Mouse (Mus musculus) liver, embryonic 12.5 days (tissue): ENCODE results near the gene Agbl2. TPM values are rescaled to one million over a fixed set of nuclear protein-coding genes. Genes with fewer than 3 reads are reported as not detected.

ENCODE experiments used
- ATAC-seq: fragments of 200-750 bp; cut with Nextera tagmentation; 2 replicates; pipeline ENCODE4 v1.8.0; 2017; ENCODE audit warnings: moderate number of reproducible peaks, mild to moderate bottlenecking, moderate library complexity
- H3K27ac ChIP-seq: fragments of 300-500 bp; sonication (generic); 2 replicates; pipeline ENCODE4 v1.5.1; 2016; ENCODE audit warnings: mild to moderate bottlenecking
- H3K27me3 ChIP-seq: fragments of 300-500 bp; sonication (generic); replicated peaks from 2 replicates; pipeline ENCODE4 v1.6.1; 2016; ENCODE audit warnings: mild to moderate bottlenecking, moderate library complexity
- H3K36me3 ChIP-seq: fragments of 300-500 bp; sonication (generic); 2 replicates; pipeline ENCODE4 v1.6.1; 2016; ENCODE audit warnings: mild to moderate bottlenecking, moderate library complexity
- H3K4me1 ChIP-seq: fragments of 300-500 bp; sonication (generic); 2 replicates; pipeline ENCODE4 v1.6.1; 2016
- H3K4me2 ChIP-seq: fragments of 300-500 bp; sonication (generic); 2 replicates; pipeline ENCODE4 v1.6.1; 2016; ENCODE audit warnings: mild to moderate bottlenecking, moderate library complexity
- H3K4me3 ChIP-seq: fragments of 300-500 bp; sonication (generic); 2 replicates; pipeline ENCODE4 v1.5.1; 2016; ENCODE audit warnings: mild to moderate bottlenecking, moderate library complexity
- H3K9ac ChIP-seq: fragments of 300-500 bp; sonication (generic); 2 replicates; pipeline ENCODE4 v1.6.1; 2016; ENCODE audit warnings: mild to moderate bottlenecking, moderate library complexity
- H3K9me3 ChIP-seq: fragments of 300-500 bp; sonication (generic); replicated peaks from 2 replicates; pipeline ENCODE4 v1.6.1; 2016; ENCODE audit warnings: mild to moderate bottlenecking, moderate library complexity
- WGBS: fragments of 180-500 bp; shearing (Covaris S2); methylation state at CpG from one replicate; pipeline ENCODE4 v1.1.7; 2016; ENCODE audit not compliant: insufficient replicate concordance; 5-methylcytosine and 5-hydroxymethylcytosine counted together
- polyA plus RNA-seq: library from polyadenylated mRNA; unstranded; fragments of >200 nt; fragmentation: Nextera tagmentation; extraction: Ambion mirVana; gene quantifications from 2 replicates; pipeline ENCODE4 v1.2.1, GENCODE M21; 2016

The Agbl2 gene
- polyA plus RNA-seq, 1 experiment from 2014 or later = 0.07 TPM

DNA sequence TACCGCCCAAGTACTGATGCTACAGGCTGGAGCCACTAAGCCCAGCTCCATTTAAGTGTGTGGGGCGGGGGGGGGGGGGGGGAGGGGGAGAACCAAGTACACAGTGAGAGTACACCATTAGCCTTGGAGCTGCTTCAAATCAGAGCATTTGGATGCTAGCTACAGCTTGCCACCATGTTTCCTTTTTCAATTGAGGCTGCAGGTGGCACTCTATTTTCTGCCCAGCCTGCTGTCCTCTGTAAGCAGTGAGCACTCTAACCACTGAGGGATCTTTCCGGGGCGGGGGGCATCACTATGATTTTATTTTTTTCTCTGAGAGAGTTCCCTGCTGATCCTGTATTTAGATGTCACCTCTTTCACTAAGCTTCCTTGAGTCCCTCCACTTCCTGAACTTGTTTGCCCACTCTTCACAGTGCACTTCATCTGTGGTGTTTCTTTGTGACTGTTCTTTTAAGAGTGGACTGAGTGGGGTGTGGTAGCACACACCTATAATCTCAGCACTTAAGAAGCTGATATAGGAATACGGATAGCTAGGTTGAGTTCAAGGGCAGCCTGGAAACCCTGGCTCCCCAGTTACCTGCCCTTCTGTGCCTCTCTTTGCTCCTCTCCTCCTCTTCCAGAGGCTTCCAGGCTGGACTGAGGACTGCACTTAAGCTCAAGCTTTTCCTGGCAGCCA lies 95.2 kb downstream of the Agbl2 start:
- WGBS = 47% methylated on average over 5 of the region's 5 CpGs
- H3K36me3 ChIP-seq = no peaks in the 10 kb centered on the region
- peaks cover 48% of the 10 kb centered on the region for H3K27me3 ChIP-seq
- H3K4me3 ChIP-seq = no peak overlapping the region
- peaks cover 19% of the 10 kb centered on the region for H3K4me1 ChIP-seq
- H3K9ac ChIP-seq = no peak overlapping the region
- H3K27ac ChIP-seq = no peak overlapping the region
- no peak for ATAC-seq
- H3K9me3 ChIP-seq = no peaks in the 10 kb centered on the region
- no peak overlapping the region for H3K4me2 ChIP-seq

DNA sequence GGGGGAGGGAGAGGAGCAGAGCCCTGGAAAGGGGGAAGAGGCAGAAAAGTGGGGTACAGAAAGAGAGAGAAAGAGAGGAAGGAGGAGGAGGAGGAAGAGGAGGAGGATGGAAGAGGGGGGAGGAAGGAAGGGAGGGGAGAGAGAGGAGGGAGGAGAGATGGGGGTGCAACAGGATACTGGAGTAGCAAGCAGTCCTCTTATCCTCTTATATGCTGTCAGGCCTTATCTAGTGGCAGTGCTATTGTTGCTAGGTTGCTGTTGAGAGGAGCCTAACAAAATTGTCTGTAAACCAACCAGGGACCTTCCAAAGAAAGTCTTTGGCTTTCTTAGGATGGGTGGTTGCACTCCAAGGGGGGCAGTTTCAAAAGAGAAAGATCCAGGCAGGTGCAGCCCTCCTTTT lies 96.9 kb downstream of the Agbl2 start:
- H3K27me3 ChIP-seq = peaks cover 65% of the 10 kb centered on the region
- no peak overlapping the region for H3K4me3 ChIP-seq
- H3K36me3 ChIP-seq = no peaks in the 10 kb centered on the region
- H3K9me3 ChIP-seq = 0 out of 2 replicates have a peak, but pooled peaks cover 5% of the 10 kb centered on the region
- ATAC-seq = no peak
- H3K4me1 ChIP-seq = peaks cover 19% of the 10 kb centered on the region
- H3K9ac ChIP-seq = no peak overlapping the region
- H3K4me2 ChIP-seq = no peak overlapping the region
- H3K27ac ChIP-seq = no peak overlapping the region

GRCm38 (mm10) chr2:90880144-90880785 lies 97.7 kb downstream of the Agbl2 start:
- Histone ChIP-seq H3K9ac (no peak overlapping the region), H3K4me3 (no peak overlapping the region), H3K9me3 (0 out of 2 replicates have a peak, but pooled peaks cover 5% of the 10 kb centered on the region), H3K27ac (no peak overlapping the region), H3K27me3 (peaks cover 73% of the 10 kb centered on the region), H3K4me1 (peaks cover 23% of the 10 kb centered on the region), H3K4me2 (no peak overlapping the region), H3K36me3 (no peaks in the 10 kb centered on the region)
- WGBS = 24% methylated on average over 6 of the region's 6 CpGs
- no peak for ATAC-seq

DNA sequence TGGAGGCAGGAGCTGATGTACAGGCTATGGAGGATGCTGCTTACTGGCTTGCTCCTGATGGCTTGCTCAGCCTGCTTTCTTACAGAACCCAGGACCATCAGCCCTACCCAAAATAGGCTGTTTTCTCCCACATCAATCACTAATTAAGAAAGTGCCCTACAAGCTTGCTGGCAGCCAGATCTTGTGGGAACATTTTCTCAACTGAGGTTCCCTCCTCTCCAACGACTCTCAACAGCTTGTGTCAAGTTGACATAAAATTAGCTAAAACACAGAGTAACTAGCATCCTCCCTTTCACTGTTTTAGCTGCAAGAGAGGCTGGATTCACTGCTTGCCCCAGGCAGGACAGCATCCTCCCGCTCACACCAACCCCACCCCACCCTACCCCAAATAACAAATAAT lies 99.3 kb downstream of the Agbl2 start:
- H3K36me3 ChIP-seq = no peaks in the 10 kb centered on the region
- H3K4me3 ChIP-seq = no peak overlapping the region
- ATAC-seq = no peak
- H3K9me3 ChIP-seq = 0 out of 2 replicates have a peak, but pooled peaks cover 5% of the 10 kb centered on the region
- no peak overlapping the region for H3K9ac ChIP-seq
- WGBS = 62% methylated on average over 2 of the region's 2 CpGs
- H3K4me2 ChIP-seq = no peak overlapping the region
- peaks cover 89% of the 10 kb centered on the region for H3K27me3 ChIP-seq
- H3K27ac ChIP-seq = no peak overlapping the region
- H3K4me1 ChIP-seq = peaks cover 33% of the 10 kb centered on the region

Other genes starting within 250 kb of the Agbl2 start
- gene Ptprj, start 202.1 kb upstream of the Agbl2 start, polyA plus RNA-seq = 3.0 and 3.7 TPM in 2 replicates
- 60.3 and 61.3 TPM in 2 replicates for gene Nup160, start 105.5 kb upstream of the Agbl2 start, polyA plus RNA-seq
- gene Fnbp4, start 37.4 kb upstream of the Agbl2 start, polyA plus RNA-seq = 62.9 and 67.1 TPM in 2 replicates
- gene Mtch2, start 64.4 kb downstream of the Agbl2 start, polyA plus RNA-seq = 142 and 146 TPM in 2 replicates
- gene C1qtnf4, start 103.1 kb downstream of the Agbl2 start, polyA plus RNA-seq = 6.6 and 7.3 TPM in 2 replicates
- 22.6 and 26.0 TPM in 2 replicates for gene Kbtbd4, start 122.0 kb downstream of the Agbl2 start, polyA plus RNA-seq
- gene Ndufs3, start 122.1 kb downstream of the Agbl2 start, polyA plus RNA-seq = 171 and 177 TPM in 2 replicates
- gene Celf1, start 157.7 kb downstream of the Agbl2 start, polyA plus RNA-seq = 79.4 and 81.3 TPM in 2 replicates